Mouse (Mus musculus) neural tube, embryonic 12.5 days (tissue): ENCODE measurements around the gene Son. TPM values are rescaled to one million over a fixed set of nuclear protein-coding genes. Genes with fewer than 3 reads are reported as not detected.

Source experiments
- ATAC-seq: fragments of 200-750 bp; cut with Nextera tagmentation; 2 replicates; pipeline ENCODE4 v1.8.0; 2017; ENCODE audit warnings: low read depth, mild to moderate bottlenecking, moderate TSS enrichment, moderate library complexity; ENCODE audit not compliant: low FRiP score
- H3K27ac ChIP-seq: fragments of 300-500 bp; sonication (generic); 2 replicates; pipeline ENCODE4 v1.5.1; 2016
- H3K27me3 ChIP-seq: fragments of 300-500 bp; sonication (generic); replicated peaks from 2 replicates; pipeline ENCODE4 v1.6.1; 2016; ENCODE audit warnings: mild to moderate bottlenecking
- H3K36me3 ChIP-seq: fragments of 300-500 bp; sonication (generic); 2 replicates; pipeline ENCODE4 v1.6.1; 2016; ENCODE audit warnings: mild to moderate bottlenecking
- H3K4me1 ChIP-seq: fragments of 300-500 bp; sonication (generic); 2 replicates; pipeline ENCODE4 v1.6.1; 2016
- H3K4me2 ChIP-seq: fragments of 300-500 bp; sonication (generic); replicated peaks from 2 replicates; pipeline ENCODE4 v1.6.1; 2016; ENCODE audit warnings: mild to moderate bottlenecking
- H3K4me3 ChIP-seq: fragments of 300-500 bp; sonication (generic); 2 replicates; pipeline ENCODE4 v1.5.1; 2016
- H3K9ac ChIP-seq: fragments of 300-500 bp; sonication (generic); 2 replicates; pipeline ENCODE4 v1.6.1; 2016; ENCODE audit warnings: mild to moderate bottlenecking
- H3K9me3 ChIP-seq: fragments of 300-500 bp; sonication (generic); 2 replicates; pipeline ENCODE4 v1.6.1; 2016; ENCODE audit warnings: mild to moderate bottlenecking
- WGBS: fragments of 180-500 bp; shearing (Covaris S2); methylation state at CpG from one replicate; pipeline ENCODE4 v1.1.7; 2016; 5-methylcytosine and 5-hydroxymethylcytosine counted together
- polyA plus RNA-seq: library from polyadenylated mRNA; unstranded; fragments of >200 nt; fragmentation: Nextera tagmentation; extraction: Ambion mirVana; gene quantifications from 2 replicates; pipeline ENCODE4 v1.2.1, GENCODE M21; 2016

Son gene
- polyA plus RNA-seq, 1 experiment from 2014 or later = 141 TPM

- no peaks in the 10 kb centered on the region for H3K27me3 ChIP-seq
- H3K9me3 ChIP-seq = no peaks in the 10 kb centered on the region
- peak within 1 kb of the TSS; percentile 65 for H3K4me3 ChIP-seq
- peak; percentile 90 for ATAC-seq
- peak within 1 kb of the TSS; percentile 75 for H3K9ac ChIP-seq
- peak within 1 kb of the TSS; percentile 80 for H3K4me2 ChIP-seq
- no peak within 1 kb of the TSS for H3K27ac ChIP-seq
- WGBS = 12% methylated on average over 39 of the region's 39 CpGs
- H3K36me3 ChIP-seq = peaks cover 39% of the 10 kb centered on the region
- H3K4me1 ChIP-seq = peaks cover 6% of the 10 kb centered on the region; the same call in 1 of the 2 replicates
These were observed 28.5 kb upstream of the Son start, which contains the start of gene Dnajc28 for GRCm38 (mm10) chr16:91618511-91619501. TSS of gene Dnajc28 (minus strand) at chr16:91619026.

DNA sequence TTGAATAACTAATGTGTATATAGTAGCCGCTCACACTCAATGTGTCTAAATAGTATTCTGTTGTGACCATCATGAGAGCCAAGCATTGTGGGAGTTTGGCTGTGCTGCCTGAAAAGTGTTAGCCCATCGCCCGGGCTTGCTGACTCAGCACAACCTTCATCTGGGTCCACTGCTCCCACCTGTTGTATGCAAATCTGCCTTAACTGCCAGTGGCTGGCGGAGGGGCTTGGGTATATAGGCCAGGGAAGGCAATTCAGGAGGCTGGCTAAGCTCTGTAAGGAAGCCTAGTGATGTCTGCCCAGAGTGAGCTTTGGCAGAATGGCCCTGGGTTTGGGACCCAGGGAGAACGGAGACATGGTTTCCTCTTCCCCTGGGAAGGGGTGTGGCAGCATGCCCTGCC is 27.1 kb upstream of the Son start:
- no peak for ATAC-seq
- H3K4me1 ChIP-seq = peaks cover 6% of the 10 kb centered on the region; the same call in 1 of the 2 replicates
- no peak overlapping the region for H3K4me2 ChIP-seq
- H3K9ac ChIP-seq = no peak overlapping the region
- H3K27ac ChIP-seq = no peak overlapping the region
- H3K4me3 ChIP-seq = no peak overlapping the region
- H3K36me3 ChIP-seq = peaks cover 50% of the 10 kb centered on the region
- H3K27me3 ChIP-seq = no peaks in the 10 kb centered on the region
- no peaks in the 10 kb centered on the region for H3K9me3 ChIP-seq
- WGBS = 95% methylated on average over 5 of the region's 5 CpGs

DNA sequence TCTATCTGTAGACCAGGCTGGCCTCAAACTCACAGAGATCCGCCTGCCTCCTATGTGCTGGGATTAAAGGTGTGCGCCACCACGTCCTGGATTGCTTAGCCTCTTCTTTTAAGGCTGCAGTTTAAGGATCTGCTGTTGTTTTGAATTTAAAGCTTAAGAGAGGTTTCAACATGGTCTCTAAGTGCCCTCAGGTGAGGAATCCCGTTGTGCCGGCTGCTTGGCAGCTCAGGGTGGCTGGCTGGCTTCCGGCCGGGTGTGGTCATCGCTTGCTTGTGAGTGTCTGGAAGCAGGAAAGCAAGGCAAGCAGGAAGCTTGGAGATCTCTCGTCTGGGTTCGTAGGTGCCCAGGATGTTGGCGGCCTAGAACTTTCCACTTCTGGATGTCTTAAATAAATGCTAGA is 26.3 kb upstream of the Son start:
- Histone ChIP-seq H3K9ac (no peak overlapping the region), H3K36me3 (peaks cover 56% of the 10 kb centered on the region), H3K27me3 (no peaks in the 10 kb centered on the region), H3K4me1 (peaks cover 6% of the 10 kb centered on the region; the same call in 1 of the 2 replicates), H3K27ac (no peak overlapping the region), H3K4me2 (no peak overlapping the region), H3K9me3 (no peaks in the 10 kb centered on the region), H3K4me3 (no peak overlapping the region)
- WGBS = 93% methylated on average over 11 of the region's 11 CpGs
- ATAC-seq = no peak

- ATAC-seq = no peak
- H3K4me1 ChIP-seq = peaks cover 3% of the 10 kb centered on the region; the same call in 1 of the 2 replicates
- no peaks in the 10 kb centered on the region for H3K9me3 ChIP-seq
- H3K4me2 ChIP-seq = no peak overlapping the region
- H3K27ac ChIP-seq = no peak overlapping the region
- no peaks in the 10 kb centered on the region for H3K27me3 ChIP-seq
- 96% methylated on average over 9 of the region's 9 CpGs for WGBS
- H3K36me3 ChIP-seq = peaks cover 72% of the 10 kb centered on the region
- H3K4me3 ChIP-seq = no peak overlapping the region
- H3K9ac ChIP-seq = no peak overlapping the region
These were observed 24.2 kb upstream of the Son start for GRCm38 (mm10) chr16:91623074-91623473.

DNA sequence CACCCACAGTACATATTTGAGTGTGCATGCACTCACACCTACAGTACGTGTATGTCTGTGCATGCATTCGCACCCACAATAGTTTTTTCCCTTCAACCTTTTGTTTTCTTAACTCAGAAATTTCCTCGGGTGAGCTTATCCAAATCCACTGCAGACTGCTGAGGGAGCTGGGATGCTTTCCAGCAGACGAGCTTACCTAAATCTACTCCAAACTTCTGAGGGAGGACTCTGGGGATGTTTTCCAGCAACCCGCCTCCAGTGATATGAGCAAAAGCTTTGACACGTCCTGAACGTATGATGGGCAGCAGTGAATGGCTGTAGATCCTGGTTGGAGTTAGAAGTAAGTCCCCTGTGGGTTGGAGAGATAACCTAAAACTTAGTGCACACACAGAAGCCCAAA is 19.5 kb upstream of the Son start:
- 90% methylated on average over 7 of the region's 7 CpGs for WGBS
- Histone ChIP-seq H3K4me3 (no peak overlapping the region), H3K27ac (no peak overlapping the region), H3K9ac (no peak overlapping the region), H3K27me3 (no peaks in the 10 kb centered on the region), H3K4me2 (no peak overlapping the region), H3K9me3 (no peaks in the 10 kb centered on the region), H3K4me1 (no peaks in the 10 kb centered on the region), H3K36me3 (peaks cover 79% of the 10 kb centered on the region)
- no peak for ATAC-seq

DNA sequence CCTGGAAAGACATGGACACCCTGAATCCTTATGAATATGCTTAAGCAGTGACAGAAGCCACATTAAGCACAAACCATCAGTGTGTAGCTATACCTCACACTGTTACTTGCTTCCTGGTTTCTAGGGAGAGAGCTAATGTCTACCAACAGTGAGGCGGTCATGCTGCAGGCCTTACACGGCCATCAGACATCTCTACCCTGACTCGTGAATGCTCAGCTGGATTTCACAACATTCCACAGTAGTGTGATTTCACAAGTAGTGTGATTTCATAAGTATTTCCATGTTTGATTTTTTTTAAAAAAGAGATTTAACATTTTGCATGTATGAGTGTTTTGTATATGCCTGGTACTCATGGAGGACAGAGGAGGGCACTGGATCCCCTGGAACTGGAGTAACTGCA is 18.6 kb upstream of the Son start:
- Histone ChIP-seq H3K27ac (no peak overlapping the region), H3K9ac (no peak overlapping the region), H3K9me3 (no peaks in the 10 kb centered on the region), H3K4me2 (no peak overlapping the region), H3K4me3 (no peak overlapping the region), H3K36me3 (peaks cover 75% of the 10 kb centered on the region), H3K27me3 (no peaks in the 10 kb centered on the region), H3K4me1 (no peaks in the 10 kb centered on the region)
- ATAC-seq = no peak
- WGBS = 98% methylated on average over 3 of the region's 3 CpGs

DNA sequence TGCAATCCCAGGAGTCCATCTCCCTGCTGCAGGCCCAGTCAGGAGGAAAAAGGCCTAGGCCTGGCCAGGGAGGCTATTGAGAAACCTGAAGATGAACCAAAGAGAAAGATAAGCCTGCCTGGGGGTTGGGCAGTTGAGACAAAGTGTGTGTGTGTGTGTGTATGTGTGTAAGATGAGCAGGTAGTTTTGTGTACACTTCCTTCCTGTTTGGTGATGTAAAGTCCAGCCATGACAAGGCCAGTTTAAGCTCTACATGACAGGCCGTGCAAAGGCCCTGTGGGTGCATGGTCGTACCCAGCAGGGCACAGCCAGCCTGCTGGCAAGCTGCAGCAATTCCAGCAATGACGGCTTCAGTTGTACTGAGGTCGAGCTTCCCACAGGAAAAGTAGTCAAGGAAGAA is 17.6 kb upstream of the Son start:
- Histone ChIP-seq H3K4me1 (no peaks in the 10 kb centered on the region), H3K9ac (no peak overlapping the region), H3K4me2 (no peak overlapping the region), H3K4me3 (no peak overlapping the region), H3K27ac (no peak overlapping the region), H3K9me3 (no peaks in the 10 kb centered on the region), H3K27me3 (no peaks in the 10 kb centered on the region), H3K36me3 (peaks cover 76% of the 10 kb centered on the region)
- 94% methylated on average over 4 of the region's 4 CpGs for WGBS
- ATAC-seq = no peak

GRCm38 (mm10) chr16:91630584-91630983 is 16.7 kb upstream of the Son start:
- 69% methylated on average over 1 of the region's 1 CpGs for WGBS
- peaks cover 74% of the 10 kb centered on the region for H3K36me3 ChIP-seq
- H3K27me3 ChIP-seq = no peaks in the 10 kb centered on the region
- no peak overlapping the region for H3K4me2 ChIP-seq
- no peak for ATAC-seq
- H3K9me3 ChIP-seq = no peaks in the 10 kb centered on the region
- no peak overlapping the region for H3K9ac ChIP-seq
- no peak overlapping the region for H3K4me3 ChIP-seq
- H3K27ac ChIP-seq = no peak overlapping the region
- no peaks in the 10 kb centered on the region for H3K4me1 ChIP-seq

GRCm38 (mm10) chr16:91632439-91632838 is 14.9 kb upstream of the Son start:
- peaks cover 81% of the 10 kb centered on the region for H3K36me3 ChIP-seq
- H3K4me2 ChIP-seq = no peak overlapping the region
- no peak overlapping the region for H3K27ac ChIP-seq
- H3K27me3 ChIP-seq = no peaks in the 10 kb centered on the region
- no peaks in the 10 kb centered on the region for H3K4me1 ChIP-seq
- ATAC-seq = no peak
- no peaks in the 10 kb centered on the region for H3K9me3 ChIP-seq
- 89% methylated on average over 5 of the region's 5 CpGs for WGBS
- H3K4me3 ChIP-seq = no peak overlapping the region
- H3K9ac ChIP-seq = no peak overlapping the region

- Histone ChIP-seq H3K4me1 (no peaks in the 10 kb centered on the region), H3K27me3 (no peaks in the 10 kb centered on the region), H3K9me3 (no peaks in the 10 kb centered on the region), H3K4me3 (no peak overlapping the region), H3K9ac (no peak overlapping the region), H3K36me3 (peaks cover 81% of the 10 kb centered on the region), H3K27ac (no peak overlapping the region), H3K4me2 (no peak overlapping the region)
- ATAC-seq = no peak
- WGBS = 94% methylated on average over 7 of the region's 7 CpGs
These were observed 14.4 kb upstream of the Son start for GRCm38 (mm10) chr16:91632940-91633339.

- Histone ChIP-seq H3K4me3 (no peak overlapping the region), H3K4me1 (no peaks in the 10 kb centered on the region), H3K4me2 (no peak overlapping the region), H3K36me3 (peaks cover 81% of the 10 kb centered on the region), H3K27ac (no peak overlapping the region), H3K9ac (no peak overlapping the region), H3K27me3 (no peaks in the 10 kb centered on the region), H3K9me3 (no peaks in the 10 kb centered on the region)
- WGBS = 92% methylated on average over 12 of the region's 12 CpGs
- ATAC-seq = no peak
These were observed 13.7 kb upstream of the Son start for GRCm38 (mm10) chr16:91633641-91634040.

DNA sequence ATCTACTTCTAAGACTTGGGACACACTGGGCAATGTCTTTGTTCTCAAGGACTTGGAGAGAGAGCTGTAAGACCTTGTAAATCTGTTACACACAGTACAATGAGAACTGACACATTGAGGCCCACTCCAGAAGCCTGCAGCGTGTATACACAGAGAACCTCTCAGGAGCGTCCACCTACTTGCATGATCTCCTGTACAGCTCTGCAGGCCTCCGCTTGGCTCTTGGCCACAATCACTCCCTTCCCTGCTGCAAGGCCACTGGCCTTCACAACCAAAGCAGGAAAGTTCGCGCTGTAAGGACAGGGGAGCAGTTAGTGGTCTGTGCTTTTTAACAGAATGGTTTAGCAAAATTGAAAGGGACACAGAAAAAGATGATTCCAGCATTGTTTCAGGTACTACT is 8.1 kb upstream of the Son start:
- Histone ChIP-seq H3K27ac (no peak overlapping the region), H3K9ac (no peak overlapping the region), H3K4me2 (no peak overlapping the region), H3K4me1 (no peaks in the 10 kb centered on the region), H3K4me3 (no peak overlapping the region), H3K36me3 (peaks cover 71% of the 10 kb centered on the region), H3K9me3 (no peaks in the 10 kb centered on the region), H3K27me3 (no peaks in the 10 kb centered on the region)
- WGBS = 95% methylated on average over 5 of the region's 5 CpGs
- no peak for ATAC-seq

DNA sequence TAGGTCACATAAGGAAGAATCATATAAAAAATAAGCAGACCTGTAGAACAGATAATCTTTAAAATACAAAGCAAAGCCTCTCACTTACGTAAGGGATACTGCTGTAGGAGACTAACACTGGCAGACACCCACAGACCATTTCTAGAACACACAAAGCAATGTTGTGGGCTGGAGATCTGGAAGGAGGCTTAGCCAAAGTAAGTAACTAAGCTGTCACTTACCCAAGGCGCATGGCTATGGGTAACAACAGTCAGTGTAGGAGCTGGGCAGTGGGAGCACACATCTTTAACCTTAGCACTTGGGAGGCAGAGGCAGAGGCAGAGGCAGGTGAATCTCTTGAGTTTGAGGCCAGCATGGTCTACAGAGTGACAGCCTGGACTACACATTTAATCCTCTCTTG is 7.7 kb upstream of the Son start:
- Histone ChIP-seq H3K4me3 (no peak overlapping the region), H3K4me1 (no peaks in the 10 kb centered on the region), H3K27me3 (no peaks in the 10 kb centered on the region), H3K36me3 (peaks cover 66% of the 10 kb centered on the region), H3K27ac (no peak overlapping the region), H3K4me2 (no peak overlapping the region), H3K9ac (no peak overlapping the region), H3K9me3 (no peaks in the 10 kb centered on the region)
- ATAC-seq = no peak
- 98% methylated on average over 2 of the region's 2 CpGs for WGBS
